In genomic region chr15:78801971-78802741, GRCm38 (mm10) we compare ENCODE assay signal across 8 mouse cellular contexts. TPM values are rescaled to one million over a fixed set of nuclear protein-coding genes. Genes with fewer than 3 reads are reported as not detected.
A peak's percentile ranks its signal among the peaks of the same experiment; 100 is the strongest.
DNase-seq lines count a peak whose midpoint lies in the region; ATAC-seq and TF ChIP-seq lines count a peak whose summit lies in the region.

No protein-coding gene starts in this region.

- peak overlapping the region; percentile 73 for H3K4me2 ChIP-seq in forebrain, embryonic 13.5 days
- H3K4me2 ChIP-seq in intestine, embryonic 16.5 days (ENCODE audit: low read depth, low read length): peak overlapping the region; percentile 97
- peak overlapping the region; percentile 91 for H3K4me2 ChIP-seq in stomach, embryonic 16.5 days (ENCODE audit: low read depth, low read length)

- peak overlapping the region; percentile 54; the same call in 1 of the 2 replicates for H3K27ac ChIP-seq in layer of hippocampus, adult 2 months
- H3K27ac ChIP-seq in forebrain, embryonic 13.5 days: no peak overlapping the region
- peak overlapping the region; percentile 93 for H3K27ac ChIP-seq in intestine, embryonic 16.5 days (ENCODE audit: low read length)
- peak overlapping the region; percentile 75 for H3K27ac ChIP-seq in stomach, embryonic 16.5 days (ENCODE audit: low read length)

- peak overlapping the region; percentile 58 for H3K4me3 ChIP-seq in layer of hippocampus, adult 2 months
- H3K4me3 ChIP-seq in forebrain, embryonic 13.5 days: peak overlapping the region; percentile 56
- peak overlapping the region; percentile 75 for H3K4me3 ChIP-seq in intestine, embryonic 16.5 days (ENCODE audit: low read length)
- peak overlapping the region; percentile 65 for H3K4me3 ChIP-seq in stomach, embryonic 16.5 days (replicated peaks; ENCODE audit: low read length)

- H3K9ac ChIP-seq in forebrain, embryonic 13.5 days: peak overlapping the region; percentile 61
- H3K9ac ChIP-seq in intestine, embryonic 16.5 days (ENCODE audit: low read depth, low read length): peak overlapping the region; percentile 80
- peak overlapping the region; percentile 77 for H3K9ac ChIP-seq in stomach, embryonic 16.5 days (ENCODE audit: low read length)

- TF ChIP-seq CTCF in layer of hippocampus, adult 2 months (conservative IDR thresholded peaks at IDR 0.05): peak; percentile 21; the same call in 1 of the 2 replicates

- intact Hi-C loops in left cerebral cortex, postnatal 4 days (cut with DNase I): no loop called here

- no peak for DNase-seq in layer of hippocampus, adult 2 months (ENCODE audit: low spot score in 2 of 2)
- DNase-seq in layer of hippocampus, adult 11-12 months (ENCODE audit: low spot score): no peak
- peak; percentile 64 for DNase-seq in lung, postnatal 14 days
- DNase-seq in cerebellum, adult 18-20 months: no peak
- DNase-seq in left cerebral cortex, postnatal 4 days: no peak

- no peaks in the 10 kb centered on the region for H3K9me3 ChIP-seq in forebrain, embryonic 13.5 days (replicated peaks)
- no peaks in the 10 kb centered on the region for H3K9me3 ChIP-seq in intestine, embryonic 16.5 days (ENCODE audit: control insufficient read depth, low read length)
- H3K9me3 ChIP-seq in stomach, embryonic 16.5 days (replicated peaks; ENCODE audit: control insufficient read depth, low read length): no peaks in the 10 kb centered on the region

- H3K4me1 ChIP-seq in forebrain, embryonic 13.5 days: peaks cover 30% of the 10 kb centered on the region
- peaks cover 28% of the 10 kb centered on the region for H3K4me1 ChIP-seq in intestine, embryonic 16.5 days (ENCODE audit: control insufficient read depth, insufficient read depth, low read length)
- peaks cover 31% of the 10 kb centered on the region for H3K4me1 ChIP-seq in stomach, embryonic 16.5 days (ENCODE audit: control insufficient read depth, insufficient read depth, low read length)

- 4% methylated on average over 50 of the region's 67 CpGs for WGBS in forebrain, embryonic 13.5 days
- WGBS in intestine, embryonic 16.5 days: 3% methylated on average over 61 of the region's 67 CpGs
- 3% methylated on average over 67 of the region's 67 CpGs for WGBS in stomach, embryonic 16.5 days

- H3K36me3 ChIP-seq in forebrain, embryonic 13.5 days (ENCODE audit: poor library complexity, severe bottlenecking): no peaks in the 10 kb centered on the region
- no peaks in the 10 kb centered on the region for H3K36me3 ChIP-seq in intestine, embryonic 16.5 days (ENCODE audit: control insufficient read depth, insufficient read depth, low read length)
- no peaks in the 10 kb centered on the region for H3K36me3 ChIP-seq in stomach, embryonic 16.5 days (ENCODE audit: control insufficient read depth, insufficient read depth, low read length)

- H3K27me3 ChIP-seq in forebrain, embryonic 13.5 days: peaks cover 59% of the 10 kb centered on the region
- no peaks in the 10 kb centered on the region for H3K27me3 ChIP-seq in intestine, embryonic 16.5 days (replicated peaks; ENCODE audit: control insufficient read depth, insufficient read depth, low read length)
- H3K27me3 ChIP-seq in stomach, embryonic 16.5 days (ENCODE audit: control insufficient read depth, insufficient read depth, low read length): no peaks in the 10 kb centered on the region

- peak; percentile 24; the same call in 1 of the 2 replicates for ATAC-seq in forebrain, embryonic 13.5 days
- ATAC-seq in intestine, embryonic 16.5 days: peak; percentile 10
- no peak for ATAC-seq in stomach, embryonic 16.5 days (ENCODE audit: insufficient read depth, low FRiP score)

RNA-seq across cellular contexts. Expression of gene Card10, which starts 0.7 kb away (rescaled TPM):
- 1 to 10 TPM; 5.4 to 5.5 TPM for total RNA-seq in layer of hippocampus, adult 2 months (2021)
- 0.92 and 0.93 TPM in 2 replicates for polyA plus RNA-seq in forebrain, embryonic 13.5 days (2015; fragmentation: Nextera tagmentation; extraction: Ambion mirVana)
- 5.2 and 6.1 TPM in 2 replicates for polyA plus RNA-seq in intestine, embryonic 16.5 days (2015; fragmentation: Nextera tagmentation; extraction: Ambion mirVana)
- 4.0 and 4.4 TPM in 2 replicates for polyA plus RNA-seq in stomach, embryonic 16.5 days (2015; fragmentation: Nextera tagmentation; extraction: Ambion mirVana)
- 1 to 10 TPM; 5.2 to 5.4 TPM for total RNA-seq in left cerebral cortex, postnatal 4 days (2021)

RNA-seq across cellular contexts. Expression of gene Mfng, which starts 28.9 kb away (rescaled TPM):
- 1 to 10 TPM; 4.4 to 4.7 TPM for total RNA-seq in layer of hippocampus, adult 2 months (2021)
- 136 and 138 TPM in 2 replicates for polyA plus RNA-seq in forebrain, embryonic 13.5 days (2015; fragmentation: Nextera tagmentation; extraction: Ambion mirVana)
- 17.2 and 18.2 TPM in 2 replicates for polyA plus RNA-seq in intestine, embryonic 16.5 days (2015; fragmentation: Nextera tagmentation; extraction: Ambion mirVana)
- polyA plus RNA-seq in stomach, embryonic 16.5 days (2015; fragmentation: Nextera tagmentation; extraction: Ambion mirVana): 18.5 and 18.7 TPM in 2 replicates
- total RNA-seq in left cerebral cortex, postnatal 4 days (2021): 1 to 10 TPM; 7.3 to 7.7 TPM

RNA-seq across cellular contexts. Expression of gene Cdc42ep1, which starts 40.3 kb away (rescaled TPM):
- total RNA-seq in layer of hippocampus, adult 2 months (2021): 10 to 100 TPM; 12.2 to 13.7 TPM
- 5.0 and 5.5 TPM in 2 replicates for polyA plus RNA-seq in forebrain, embryonic 13.5 days (2015; fragmentation: Nextera tagmentation; extraction: Ambion mirVana)
- polyA plus RNA-seq in intestine, embryonic 16.5 days (2015; fragmentation: Nextera tagmentation; extraction: Ambion mirVana): 34.5 and 36.1 TPM in 2 replicates
- 47.9 and 52.2 TPM in 2 replicates for polyA plus RNA-seq in stomach, embryonic 16.5 days (2015; fragmentation: Nextera tagmentation; extraction: Ambion mirVana)
- 1 to 10 TPM; 8.3 to 9.1 TPM for total RNA-seq in left cerebral cortex, postnatal 4 days (2021)

RNA-seq across cellular contexts. Expression of gene Lgals2, which starts 53.2 kb away (rescaled TPM):
- total RNA-seq in layer of hippocampus, adult 2 months (2021): not detected
- polyA plus RNA-seq in forebrain, embryonic 13.5 days (2015; fragmentation: Nextera tagmentation; extraction: Ambion mirVana): not detected in 2 replicates
- 1,298 and 1,309 TPM in 2 replicates for polyA plus RNA-seq in intestine, embryonic 16.5 days (2015; fragmentation: Nextera tagmentation; extraction: Ambion mirVana)
- polyA plus RNA-seq in stomach, embryonic 16.5 days (2015; fragmentation: Nextera tagmentation; extraction: Ambion mirVana): 86.6 and 122 TPM in 2 replicates
- not detected for total RNA-seq in left cerebral cortex, postnatal 4 days (2021)
